18 mouse cellular contexts compared by ENCODE assay signal in the genomic region with DNA sequence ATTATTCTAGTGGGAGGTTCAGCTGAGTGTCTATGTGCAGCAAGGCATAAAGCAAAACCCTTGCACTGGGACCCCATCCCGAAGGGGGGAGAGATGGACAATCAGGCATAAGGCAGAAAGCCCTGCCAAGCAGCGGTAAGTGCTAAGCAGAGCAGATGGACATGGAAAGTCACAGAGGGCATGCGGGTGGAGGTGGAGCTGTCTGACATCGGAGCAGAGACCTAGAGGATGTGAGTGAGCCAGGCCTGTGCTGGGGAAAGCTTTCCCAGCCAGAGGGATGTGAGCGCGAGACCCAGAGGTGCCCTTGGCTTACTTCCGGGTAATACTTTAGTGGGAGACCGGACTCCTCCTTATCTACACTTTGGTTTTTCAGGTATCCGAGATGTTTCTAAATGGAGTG. TPM values are rescaled to one million over a fixed set of nuclear protein-coding genes. Genes with fewer than 3 reads are reported as not detected.
DNase-seq lines count a peak whose midpoint lies in the region; ATAC-seq and TF ChIP-seq lines count a peak whose summit lies in the region.
"Had no signal": no experiment of that assay in that cellular context is flagged by ENCODE, and none has a peak within 500 bp of the region (broad histone marks: within the 10 kb centered on the region; RNA-seq: fewer than 3 reads in every experiment).

No protein-coding gene starts in this region.

- DNase-seq in cerebellum, postnatal 10 days: peak; percentile 80 to 90
- DNase-seq in cerebellum, adult 11 months: no peak
- peak; percentile 68 for DNase-seq in heart, embryonic 10.5 days (ENCODE audit: low spot score)
- no peak for DNase-seq in heart, adult 11 months
- peak; percentile 39 for DNase-seq in hindbrain, postnatal 0 days (ENCODE audit: low spot score)
- DNase-seq: adrenal gland, adult 2 months; adrenal gland, postnatal 36 days; gastrocnemius, postnatal 36 days; heart, adult 18-20 months; heart, postnatal 14 days; kidney, adult 2 months had no signal

- H3K4me1 ChIP-seq in heart, embryonic 10.5 days: no peaks in the 10 kb centered on the region; the same call in 1 of the 2 replicates
- H3K4me1 ChIP-seq in hindbrain, postnatal 0 days (ENCODE audit: insufficient read depth, low read length): no peaks in the 10 kb centered on the region
- no peaks in the 10 kb centered on the region for H3K4me1 ChIP-seq in hindbrain, embryonic 12.5 days
- H3K4me1 ChIP-seq: embryonic facial prominence, embryonic 10.5 days; kidney, embryonic 15.5 days had no signal

- H3K4me3 ChIP-seq in heart, embryonic 10.5 days: no peak overlapping the region
- H3K4me3 ChIP-seq in hindbrain, postnatal 0 days (ENCODE audit: low read length): no peak overlapping the region
- H3K4me3 ChIP-seq in hindbrain, embryonic 12.5 days: no peak overlapping the region
- H3K4me3 ChIP-seq: embryonic facial prominence, embryonic 10.5 days; kidney, embryonic 15.5 days had no signal

- peaks cover 49% of the 10 kb centered on the region for H3K36me3 ChIP-seq in heart, embryonic 10.5 days
- H3K36me3 ChIP-seq in hindbrain, postnatal 0 days (ENCODE audit: insufficient read depth, low read length): peaks cover 13% of the 10 kb centered on the region; the same call in 1 of the 2 replicates
- H3K36me3 ChIP-seq in hindbrain, embryonic 12.5 days: peaks cover 29% of the 10 kb centered on the region

- no peaks in the 10 kb centered on the region for H3K9me3 ChIP-seq in heart, embryonic 10.5 days
- no peaks in the 10 kb centered on the region for H3K9me3 ChIP-seq in hindbrain, postnatal 0 days (ENCODE audit: low read length)
- H3K9me3 ChIP-seq in hindbrain, embryonic 12.5 days (replicated peaks): 0 out of 2 replicates have a peak, but pooled peaks cover 3% of the 10 kb centered on the region
- H3K9me3 ChIP-seq: embryonic facial prominence, embryonic 10.5 days; kidney, embryonic 15.5 days had no signal

- TF ChIP-seq CTCF in hindbrain, postnatal 0 days (IDR thresholded peaks at IDR 0.05; ENCODE audit: low read depth): no peak

- peak; percentile 83 for ATAC-seq in hindbrain, postnatal 0 days
- ATAC-seq in hindbrain, embryonic 12.5 days (ENCODE audit: low FRiP score): no peak
- 0 out of 2 replicates have a peak, but pooled peaks have one; percentile 13 for ATAC-seq in neutrophil, adult 5-6 weeks (ENCODE audit: extremely low read depth, insufficient number of reproducible peaks, low FRiP score, poor library complexity, severe bottlenecking)
- ATAC-seq: forebrain, embryonic 14.5 days; intestine, embryonic 16.5 days had no signal

- no peak overlapping the region for H3K27ac ChIP-seq in heart, embryonic 10.5 days
- H3K27ac ChIP-seq in hindbrain, postnatal 0 days: no peak overlapping the region
- no peak overlapping the region for H3K27ac ChIP-seq in hindbrain, embryonic 12.5 days
- H3K27ac ChIP-seq: embryonic facial prominence, embryonic 10.5 days; kidney, embryonic 15.5 days had no signal

- 82% methylated on average over 9 of the region's 9 CpGs for WGBS in heart, embryonic 10.5 days
- 75% methylated on average over 9 of the region's 9 CpGs for WGBS in hindbrain, postnatal 0 days
- 91% methylated on average over 9 of the region's 9 CpGs for WGBS in hindbrain, embryonic 12.5 days

- H3K4me2 ChIP-seq in hindbrain, postnatal 0 days (ENCODE audit: low read depth, low read length): no peak overlapping the region
- no peak overlapping the region for H3K4me2 ChIP-seq in hindbrain, embryonic 12.5 days (replicated peaks)
- H3K4me2 ChIP-seq: kidney, embryonic 15.5 days had no signal

- H3K9ac ChIP-seq in hindbrain, postnatal 0 days (replicated peaks; ENCODE audit: low read length): no peak overlapping the region
- no peak overlapping the region for H3K9ac ChIP-seq in hindbrain, embryonic 12.5 days
- H3K9ac ChIP-seq: kidney, embryonic 15.5 days had no signal

- H3K27me3 ChIP-seq in heart, embryonic 10.5 days (ENCODE audit: insufficient read depth, poor library complexity, severe bottlenecking): no peaks in the 10 kb centered on the region
- no peaks in the 10 kb centered on the region for H3K27me3 ChIP-seq in hindbrain, postnatal 0 days (ENCODE audit: insufficient read depth, low read length)
- H3K27me3 ChIP-seq in hindbrain, embryonic 12.5 days: no peaks in the 10 kb centered on the region
- H3K27me3 ChIP-seq: CH12.LX; kidney, embryonic 15.5 days had no signal

RNA-seq across cellular contexts. Expression of gene Tubb2a, which starts 17.7 kb away (rescaled TPM):
- 99.4 and 115 TPM in 2 replicates for polyA plus RNA-seq in heart, embryonic 10.5 days (2016; fragmentation: Nextera tagmentation; extraction: Ambion mirVana)
- 6,578 and 6,630 TPM in 2 replicates for total RNA-seq in hindbrain, postnatal 0 days (2014; rRNA removed)
- 3,263 and 3,562 TPM in 2 replicates for polyA plus RNA-seq in hindbrain, postnatal 0 days (2015; fragmentation: Nextera tagmentation; extraction: Ambion mirVana)
- polyA plus RNA-seq in hindbrain, embryonic 12.5 days (2016; fragmentation: Nextera tagmentation; extraction: Ambion mirVana): 785 and 845 TPM in 2 replicates
- 16.5 and 17.7 TPM in 2 replicates for total RNA-seq in neutrophil, adult 5-6 weeks (2017)

RNA-seq across cellular contexts. Expression of gene Bphl, which starts 22.7 kb away (rescaled TPM):
- polyA plus RNA-seq in heart, embryonic 10.5 days (2016; fragmentation: Nextera tagmentation; extraction: Ambion mirVana): 41.5 and 45.1 TPM in 2 replicates
- total RNA-seq in hindbrain, postnatal 0 days (2014; rRNA removed): 42.0 and 60.7 TPM in 2 replicates
- 50.4 and 57.3 TPM in 2 replicates for polyA plus RNA-seq in hindbrain, postnatal 0 days (2015; fragmentation: Nextera tagmentation; extraction: Ambion mirVana)
- 34.4 and 44.0 TPM in 2 replicates for polyA plus RNA-seq in hindbrain, embryonic 12.5 days (2016; fragmentation: Nextera tagmentation; extraction: Ambion mirVana)
- total RNA-seq in neutrophil, adult 5-6 weeks (2017): 7.1 and 14.1 TPM in 2 replicates

RNA-seq across cellular contexts. Expression of gene Serpinb6a, which starts 57.5 kb away (rescaled TPM):
- polyA plus RNA-seq in heart, embryonic 10.5 days (2016; fragmentation: Nextera tagmentation; extraction: Ambion mirVana): 38.1 and 42.1 TPM in 2 replicates
- total RNA-seq in hindbrain, postnatal 0 days (2014; rRNA removed): 45.1 and 60.8 TPM in 2 replicates
- 50.7 and 52.1 TPM in 2 replicates for polyA plus RNA-seq in hindbrain, postnatal 0 days (2015; fragmentation: Nextera tagmentation; extraction: Ambion mirVana)
- 43.0 and 44.2 TPM in 2 replicates for polyA plus RNA-seq in hindbrain, embryonic 12.5 days (2016; fragmentation: Nextera tagmentation; extraction: Ambion mirVana)
- 21.1 and 24.8 TPM in 2 replicates for total RNA-seq in neutrophil, adult 5-6 weeks (2017)

RNA-seq across cellular contexts. Expression of gene Ripk1, which starts 57.9 kb away (rescaled TPM):
- 8.3 and 13.4 TPM in 2 replicates for polyA plus RNA-seq in heart, embryonic 10.5 days (2016; fragmentation: Nextera tagmentation; extraction: Ambion mirVana)
- total RNA-seq in hindbrain, postnatal 0 days (2014; rRNA removed): 6.4 and 7.8 TPM in 2 replicates
- 4.5 and 4.8 TPM in 2 replicates for polyA plus RNA-seq in hindbrain, postnatal 0 days (2015; fragmentation: Nextera tagmentation; extraction: Ambion mirVana)
- polyA plus RNA-seq in hindbrain, embryonic 12.5 days (2016; fragmentation: Nextera tagmentation; extraction: Ambion mirVana): 11.3 and 12.9 TPM in 2 replicates
- total RNA-seq in neutrophil, adult 5-6 weeks (2017): 60.7 and 65.5 TPM in 2 replicates

Comparison
In these comparisons a context has a peak if more than half of its experiments do, and no peak if none do; other contexts are left out.
1. DNase-seq: peak in cerebellum, postnatal 10 days (2 of 2), heart, embryonic 10.5 days (single experiment) and hindbrain, postnatal 0 days (single experiment); none in cerebellum, adult 11 months (single experiment) and heart, adult 11 months (single experiment).